Mouse (Mus musculus) hindbrain, postnatal 0 days (tissue): ENCODE measurements at regions not wholly inside any gene's neighbourhood (a gene's known extent, or its start where the extent isn't known, plus 50 kb on each side); places are given as distances from the start of the nearest gene placed in this dataset.

Experiments used
- ATAC-seq: fragments of 200-750 bp; cut with Nextera tagmentation; 2 replicates; pipeline ENCODE4 v1.8.0; 2017; ENCODE audit warnings: mild to moderate bottlenecking, moderate TSS enrichment, moderate library complexity
- DNase-seq: peaks from one replicate; pipeline ENCODE4 v3.0.0-alpha.2; 2015; ENCODE audit warnings: low spot score
- H3K27ac ChIP-seq: fragments of 300-500 bp; sonication (generic); 2 replicates; pipeline ENCODE4 v1.5.1; 2014; ENCODE audit warnings: mild to moderate bottlenecking
- H3K27me3 ChIP-seq: fragments of 300-500 bp; sonication (generic); 2 replicates; pipeline ENCODE4 v1.6.1; 2014; ENCODE audit warnings: low read length, mixed read lengths; ENCODE audit not compliant: insufficient read depth
- H3K36me3 ChIP-seq: fragments of 300-500 bp; sonication (generic); 2 replicates; pipeline ENCODE4 v1.6.1; 2014; ENCODE audit warnings: low read length, mixed read lengths; ENCODE audit not compliant: insufficient read depth
- H3K4me1 ChIP-seq: fragments of 300-500 bp; sonication (generic); 2 replicates; pipeline ENCODE4 v1.6.1; 2014; ENCODE audit warnings: antibody characterized with exemption, low read length, mixed read lengths; ENCODE audit not compliant: insufficient read depth
- H3K4me2 ChIP-seq: fragments of 300-500 bp; sonication (generic); 2 replicates; pipeline ENCODE4 v1.6.1; 2014; ENCODE audit warnings: low read depth, mild to moderate bottlenecking, low read length, moderate library complexity, mixed read lengths
- H3K4me3 ChIP-seq: fragments of 300-500 bp; sonication (generic); 2 replicates; pipeline ENCODE4 v1.5.1; 2014; ENCODE audit warnings: low read length
- H3K9ac ChIP-seq: fragments of 300-500 bp; sonication (generic); replicated peaks from 2 replicates; pipeline ENCODE4 v1.6.1; 2014; ENCODE audit warnings: mild to moderate bottlenecking, low read length, moderate library complexity, mixed read lengths
- H3K9me3 ChIP-seq: fragments of 300-500 bp; sonication (generic); 2 replicates; pipeline ENCODE4 v1.6.1; 2016; ENCODE audit warnings: low read length, mixed read lengths
- CTCF ChIP-seq: IDR thresholded peaks from 2 replicates; pipeline ENCODE4 v1.5.1; 2016; ENCODE audit warnings: antibody characterized with exemption, control low read depth, low read depth
- WGBS: fragments of 180-500 bp; shearing (Covaris S2); extraction: QIAGEN DNeasy Blood & Tissue Kit; methylation state at CpG from one replicate; pipeline ENCODE4 v1.1.7; 2014; 5-methylcytosine and 5-hydroxymethylcytosine counted together

- Histone ChIP-seq H3K9ac (no peak overlapping the region), H3K27me3 (no peaks in the 10 kb centered on the region), H3K4me3 (no peak overlapping the region), H3K4me1 (no peaks in the 10 kb centered on the region), H3K9me3 (no peaks in the 10 kb centered on the region), H3K4me2 (no peak overlapping the region), H3K27ac (no peak overlapping the region), H3K36me3 (no peaks in the 10 kb centered on the region)
- WGBS: 83% methylated on average over 2 of the region's 2 CpGs
- no peak for TF ChIP-seq CTCF
- ATAC-seq (no peak), DNase-seq (no peak)
These were observed 78.2 kb upstream of the Magi3 start for GRCm38 (mm10) chr3:104298409-104298808.

- H3K9ac ChIP-seq: no peak overlapping the region
- TF ChIP-seq CTCF: no peak
- 80% methylated on average over 6 of the region's 6 CpGs for WGBS
- no peaks in the 10 kb centered on the region for H3K36me3 ChIP-seq
- H3K9me3 ChIP-seq: no peaks in the 10 kb centered on the region
- DNase-seq (no peak), ATAC-seq (no peak)
- no peaks in the 10 kb centered on the region for H3K27me3 ChIP-seq
- H3K4me2 ChIP-seq: no peak overlapping the region
- H3K4me1 ChIP-seq: no peaks in the 10 kb centered on the region
- no peak overlapping the region for H3K27ac ChIP-seq
- no peak overlapping the region for H3K4me3 ChIP-seq
These were observed 76.9 kb upstream of the Magi3 start for GRCm38 (mm10) chr3:104297112-104297511.

DNA sequence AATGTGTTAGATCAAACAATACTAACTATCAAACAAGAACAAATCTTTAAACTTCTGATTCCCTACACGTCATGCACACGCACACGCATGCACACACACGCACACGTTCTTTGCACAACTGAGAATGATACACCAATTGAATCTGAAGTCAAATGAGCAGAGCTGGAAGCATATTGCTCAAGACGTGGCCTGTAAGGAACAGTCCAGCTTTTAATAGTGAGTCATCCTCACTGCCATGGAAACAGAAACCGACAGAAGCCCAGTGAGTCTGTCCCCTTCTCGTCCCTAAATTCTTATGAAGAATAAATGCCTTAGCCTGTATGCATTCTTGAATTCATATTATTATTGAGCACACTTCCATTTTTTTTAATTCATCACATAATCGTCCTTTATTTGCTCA lies 75.7 kb upstream of the Magi3 start:
- no peaks in the 10 kb centered on the region for H3K9me3 ChIP-seq
- no peak overlapping the region for H3K27ac ChIP-seq
- ATAC-seq (no peak), DNase-seq (no peak)
- no peaks in the 10 kb centered on the region for H3K27me3 ChIP-seq
- H3K4me1 ChIP-seq: no peaks in the 10 kb centered on the region
- no peaks in the 10 kb centered on the region for H3K36me3 ChIP-seq
- no peak overlapping the region for H3K4me2 ChIP-seq
- H3K4me3 ChIP-seq: no peak overlapping the region
- no peak overlapping the region for H3K9ac ChIP-seq
- 71% methylated on average over 9 of the region's 9 CpGs for WGBS
- TF ChIP-seq CTCF: no peak

DNA sequence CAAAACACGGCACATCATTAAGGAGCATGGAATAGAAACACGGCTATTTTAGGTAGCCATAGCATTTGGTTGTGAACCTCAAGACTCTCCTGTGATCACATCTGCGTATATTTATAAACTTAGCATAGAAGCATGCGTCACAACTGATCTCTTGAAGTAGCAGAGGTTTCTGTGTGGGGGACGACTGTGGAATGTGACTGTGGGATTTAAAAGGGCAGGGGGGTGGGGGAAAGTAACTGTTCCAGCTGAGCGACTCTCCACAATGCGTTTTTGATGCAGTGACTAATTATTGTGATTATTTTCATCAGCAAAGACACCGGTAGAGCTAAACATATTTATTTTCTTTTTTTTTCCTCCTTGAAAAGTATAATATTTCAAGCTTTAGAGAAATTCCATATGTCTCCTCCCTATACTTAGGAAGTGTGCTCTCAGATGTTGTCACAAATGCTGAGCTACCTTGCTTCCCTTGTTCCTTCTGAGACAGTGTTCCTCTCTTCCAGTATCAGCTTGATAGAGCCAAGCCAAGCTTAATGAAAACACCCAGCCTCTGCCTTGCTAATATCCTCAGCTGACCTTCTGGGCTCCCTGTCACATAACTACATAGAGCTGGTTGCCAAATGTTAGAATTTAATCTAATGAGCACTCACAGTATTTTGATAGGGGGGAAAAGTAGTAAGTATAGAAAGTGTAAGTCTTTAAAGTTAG lies 75.0 kb upstream of the Magi3 start:
- no peak overlapping the region for H3K9ac ChIP-seq
- WGBS: 33% methylated on average over 8 of the region's 8 CpGs
- H3K36me3 ChIP-seq: no peaks in the 10 kb centered on the region
- no peaks in the 10 kb centered on the region for H3K27me3 ChIP-seq
- no peak overlapping the region for H3K4me3 ChIP-seq
- no peak overlapping the region for H3K4me2 ChIP-seq
- no peak for ATAC-seq
- no peak overlapping the region for H3K27ac ChIP-seq
- no peak for TF ChIP-seq CTCF
- no peak for DNase-seq
- H3K4me1 ChIP-seq: no peaks in the 10 kb centered on the region
- H3K9me3 ChIP-seq: no peaks in the 10 kb centered on the region

DNA sequence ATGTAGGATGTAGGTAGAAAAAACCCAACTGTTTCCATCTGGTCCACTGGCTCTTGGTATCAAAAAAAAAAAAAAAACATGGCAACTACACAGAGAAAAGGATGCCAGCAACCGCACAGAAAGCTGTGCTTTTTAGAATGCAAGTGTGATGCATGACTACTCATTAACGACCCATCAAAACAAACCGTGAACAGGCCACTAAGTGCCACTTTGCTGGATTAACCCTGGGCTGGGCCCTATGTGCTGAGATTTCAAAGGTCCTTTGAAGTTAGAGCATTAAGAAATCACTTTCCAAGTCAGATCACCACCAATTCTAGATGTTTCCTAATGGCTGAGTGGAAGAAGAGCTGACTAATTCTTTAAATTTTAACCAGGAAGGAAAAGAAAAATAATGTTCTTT lies 73.7 kb upstream of the Magi3 start:
- no peak for TF ChIP-seq CTCF
- DNase-seq: no peak
- no peaks in the 10 kb centered on the region for H3K36me3 ChIP-seq

DNA sequence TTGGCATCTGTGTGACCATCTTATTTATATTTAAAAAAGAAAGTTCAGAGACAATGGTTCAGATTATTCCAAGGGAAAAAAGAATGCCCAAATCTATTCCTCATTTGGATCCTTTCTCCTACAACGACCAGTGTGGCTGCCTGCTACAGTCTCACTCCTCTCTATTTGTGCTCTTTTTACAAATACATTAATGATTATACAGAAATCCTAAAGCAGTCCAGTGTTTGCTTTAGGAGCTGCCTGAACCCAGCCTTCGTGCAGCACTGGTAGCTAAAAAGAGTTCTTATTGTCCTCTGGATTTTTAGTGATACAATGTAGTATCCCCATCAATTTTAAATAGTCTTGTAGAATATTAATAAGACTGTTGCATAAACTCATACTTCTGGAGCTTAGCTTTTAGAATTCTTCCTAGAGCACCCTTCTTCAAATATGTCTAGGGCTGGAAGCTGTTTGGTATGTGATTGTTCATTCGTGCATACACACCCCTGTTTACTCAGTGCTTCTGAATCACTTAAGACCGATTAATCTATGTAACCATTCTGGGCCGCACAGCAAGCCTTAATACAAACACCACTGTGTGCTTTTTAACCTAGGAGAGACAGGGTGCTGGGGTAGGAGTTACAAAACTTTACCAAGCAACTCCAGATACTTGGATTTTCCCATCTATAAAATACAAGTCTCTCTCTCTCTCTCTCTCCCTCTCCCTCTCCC lies 69.0 kb upstream of the Magi3 start:
- Histone ChIP-seq H3K27ac (no peak overlapping the region), H3K4me1 (no peaks in the 10 kb centered on the region), H3K9ac (no peak overlapping the region), H3K36me3 (no peaks in the 10 kb centered on the region), H3K27me3 (no peaks in the 10 kb centered on the region), H3K4me2 (no peak overlapping the region), H3K9me3 (no peaks in the 10 kb centered on the region), H3K4me3 (no peak overlapping the region)
- no peak for ATAC-seq
- DNase-seq: no peak
- 55% methylated on average over 5 of the region's 5 CpGs for WGBS
- TF ChIP-seq CTCF: no peak

More for the DNA sequence above, 73.7 kb upstream of the Magi3 start:
- 38% methylated on average over 3 of the region's 3 CpGs for WGBS
- Histone ChIP-seq H3K4me3 (no peak overlapping the region), H3K9ac (no peak overlapping the region), H3K9me3 (no peaks in the 10 kb centered on the region), H3K27ac (no peak overlapping the region), H3K4me1 (no peaks in the 10 kb centered on the region), H3K27me3 (no peaks in the 10 kb centered on the region), H3K4me2 (no peak overlapping the region)
- no peak for ATAC-seq

GRCm38 (mm10) chr3:104287900-104288299 lies 67.7 kb upstream of the Magi3 start:
- Histone ChIP-seq H3K27ac (no peak overlapping the region), H3K36me3 (no peaks in the 10 kb centered on the region), H3K4me3 (no peak overlapping the region), H3K4me1 (no peaks in the 10 kb centered on the region), H3K27me3 (no peaks in the 10 kb centered on the region), H3K9ac (no peak overlapping the region), H3K4me2 (no peak overlapping the region), H3K9me3 (no peaks in the 10 kb centered on the region)
- ATAC-seq: no peak
- TF ChIP-seq CTCF: no peak
- DNase-seq: no peak
